Mouse (Mus musculus) limb, embryonic 11.5 days (tissue): ENCODE results near the gene Hmx3. TPM values are rescaled to one million over a fixed set of nuclear protein-coding genes. Genes with fewer than 3 reads are reported as not detected.

ENCODE experiments used
- ATAC-seq: fragments of 200-750 bp; cut with Nextera tagmentation; 2 replicates; pipeline ENCODE4 v1.8.0; 2017; ENCODE audit warnings: low read depth; ENCODE audit not compliant: insufficient number of reproducible peaks, low FRiP score, low TSS enrichment
- DNase-seq: peaks from one replicate; pipeline ENCODE4 v3.0.0-alpha.2; 2015; ENCODE audit warnings: low spot score
- H3K27ac ChIP-seq: fragments of 300-500 bp; sonication (generic); replicated peaks from 2 replicates; pipeline ENCODE4 v1.5.1; 2014; ENCODE audit warnings: low read depth, mild to moderate bottlenecking, low read length
- H3K27me3 ChIP-seq: fragments of 300-500 bp; sonication (generic); 2 replicates; pipeline ENCODE4 v1.6.1; 2014; ENCODE audit warnings: mild to moderate bottlenecking, low read length, mixed read lengths; ENCODE audit not compliant: control insufficient read depth, insufficient read depth
- H3K36me3 ChIP-seq: fragments of 300-500 bp; sonication (generic); 2 replicates; pipeline ENCODE4 v1.6.1; 2014; ENCODE audit warnings: mild to moderate bottlenecking, low read length, moderate library complexity, mixed read lengths; ENCODE audit not compliant: control insufficient read depth, insufficient read depth
- H3K4me1 ChIP-seq: fragments of 300-500 bp; sonication (generic); 2 replicates; pipeline ENCODE4 v1.6.1; 2014; ENCODE audit warnings: low read length, mixed read lengths; ENCODE audit not compliant: control insufficient read depth, insufficient read depth
- H3K4me2 ChIP-seq: fragments of 300-500 bp; sonication (generic); 2 replicates; pipeline ENCODE4 v1.6.1; 2014; ENCODE audit warnings: low read depth, mild to moderate bottlenecking, moderate library complexity; ENCODE audit not compliant: severe bottlenecking
- H3K4me3 ChIP-seq: fragments of 300-500 bp; sonication (generic); 2 replicates; pipeline ENCODE4 v1.5.1; 2014; ENCODE audit warnings: low read depth, low read length
- H3K9ac ChIP-seq: fragments of 300-500 bp; sonication (generic); 2 replicates; pipeline ENCODE4 v1.6.1; 2014; ENCODE audit warnings: mild to moderate bottlenecking, low read length
- H3K9me3 ChIP-seq: fragments of 300-500 bp; sonication (generic); 2 replicates; pipeline ENCODE4 v1.6.1; 2016; ENCODE audit warnings: low read length; ENCODE audit not compliant: control insufficient read depth
- WGBS: fragments of 180-500 bp; shearing (Covaris S2); extraction: QIAGEN DNeasy Blood & Tissue Kit; methylation state at CpG from one replicate; pipeline ENCODE4 v1.1.7; 2014; 5-methylcytosine and 5-hydroxymethylcytosine counted together
- polyA plus RNA-seq: library from polyadenylated mRNA; unstranded; fragments of >200 nt; fragmentation: Nextera tagmentation; extraction: Ambion mirVana; gene quantifications from 2 replicates; pipeline ENCODE4 v1.2.1, GENCODE M21; 2014

Hmx3 gene
- polyA plus RNA-seq, 1 experiment from 2014 or later = not detected

DNA sequence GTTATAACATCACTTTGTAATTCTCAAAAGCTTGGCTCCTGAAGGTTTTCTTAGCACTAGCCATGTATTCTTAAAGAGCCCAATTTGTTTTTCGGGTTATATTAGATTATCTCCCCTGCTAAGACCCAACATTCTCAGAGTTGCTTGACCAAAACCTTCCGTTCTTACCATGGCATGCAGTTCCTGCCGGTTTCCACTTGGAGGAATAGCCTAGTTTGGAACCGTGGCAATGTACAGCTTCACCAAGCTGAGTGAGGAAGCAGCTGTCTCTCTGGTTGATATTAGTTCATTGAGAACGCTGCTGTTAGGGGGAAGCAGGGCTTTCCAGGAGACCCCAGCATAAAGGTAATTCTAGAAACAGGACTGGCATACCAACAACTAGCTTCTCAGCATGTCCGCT, 32.6 kb downstream of the Hmx3 start:
- Histone ChIP-seq H3K4me1 (no peaks in the 10 kb centered on the region), H3K4me3 (no peak overlapping the region), H3K4me2 (no peak overlapping the region), H3K9me3 (no peaks in the 10 kb centered on the region), H3K27ac (no peak overlapping the region), H3K36me3 (peaks cover 11% of the 10 kb centered on the region), H3K9ac (no peak overlapping the region), H3K27me3 (no peaks in the 10 kb centered on the region)
- WGBS = 78% methylated on average over 6 of the region's 6 CpGs
- no peak for ATAC-seq
- DNase-seq = no peak

DNA sequence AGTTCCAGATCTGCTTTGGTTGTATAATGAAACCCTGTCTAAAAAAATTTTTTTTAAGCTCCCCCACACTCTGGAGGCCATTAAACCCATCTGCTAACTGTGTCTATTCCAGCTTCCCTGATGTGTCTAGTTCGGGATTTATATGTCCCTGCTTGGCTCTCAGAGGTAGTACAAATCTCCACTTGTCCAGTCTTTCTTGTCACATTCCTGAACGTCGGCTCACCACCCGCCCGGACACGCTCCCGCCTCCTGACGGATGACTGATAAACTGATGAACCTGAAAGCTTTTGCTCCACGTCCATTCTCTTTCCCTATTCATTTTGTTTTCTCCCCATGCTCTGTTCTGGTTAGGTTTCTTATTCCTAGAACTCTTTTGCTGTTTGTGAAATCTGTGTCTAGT, 39.5 kb downstream of the Hmx3 start:
- no peak for DNase-seq
- Histone ChIP-seq H3K9me3 (no peaks in the 10 kb centered on the region), H3K9ac (no peak overlapping the region), H3K36me3 (no peaks in the 10 kb centered on the region), H3K4me2 (no peak overlapping the region), H3K4me3 (no peak overlapping the region), H3K27me3 (no peaks in the 10 kb centered on the region), H3K4me1 (no peaks in the 10 kb centered on the region), H3K27ac (no peak overlapping the region)
- WGBS = 61% methylated on average over 9 of the region's 9 CpGs
- no peak for ATAC-seq

DNA sequence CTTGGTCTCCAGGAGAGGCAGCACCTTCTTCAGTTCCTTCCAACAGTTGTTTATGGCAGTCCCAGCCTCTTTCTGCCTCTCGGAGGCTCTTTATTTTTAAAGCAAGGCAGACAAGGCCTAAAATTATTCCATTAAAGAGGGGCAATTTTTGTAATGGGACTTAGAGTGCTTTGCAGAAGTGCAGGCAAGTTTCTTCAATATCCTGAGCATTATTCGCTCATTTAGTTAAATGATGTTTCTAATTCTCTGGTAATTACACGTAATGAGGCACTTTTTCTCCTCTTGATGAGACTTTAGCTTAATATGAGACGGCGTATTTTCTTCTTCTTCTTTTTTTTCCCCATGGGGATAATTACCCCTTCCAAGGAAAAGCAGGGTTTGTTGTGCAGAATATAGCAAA, 42.9 kb downstream of the Hmx3 start:
- Histone ChIP-seq H3K4me2 (no peak overlapping the region), H3K4me1 (no peaks in the 10 kb centered on the region), H3K9me3 (no peaks in the 10 kb centered on the region), H3K36me3 (no peaks in the 10 kb centered on the region), H3K4me3 (no peak overlapping the region), H3K27me3 (no peaks in the 10 kb centered on the region), H3K9ac (no peak overlapping the region), H3K27ac (no peak overlapping the region)
- no peak for DNase-seq
- 71% methylated on average over 5 of the region's 5 CpGs for WGBS
- no peak for ATAC-seq

Other genes starting within 250 kb of the Hmx3 start
- not detected in 2 replicates for gene Cuzd1, start 220.6 kb upstream of the Hmx3 start, polyA plus RNA-seq
- gene Fam24b, start 213.4 kb upstream of the Hmx3 start, polyA plus RNA-seq = not detected in 2 replicates
- gene Fam24a, start 209.0 kb upstream of the Hmx3 start, polyA plus RNA-seq = not detected in 2 replicates
- gene 2310057M21Rik, start 180.1 kb upstream of the Hmx3 start, polyA plus RNA-seq = 18.6 and 24.3 TPM in 2 replicates
- gene Pstk, start 171.7 kb upstream of the Hmx3 start, polyA plus RNA-seq = 69.0 and 69.5 TPM in 2 replicates
- 26.8 and 27.7 TPM in 2 replicates for gene Ikzf5, start 132.3 kb upstream of the Hmx3 start, polyA plus RNA-seq
- gene Acadsb, start 132.3 kb upstream of the Hmx3 start, polyA plus RNA-seq = 69.8 and 70.8 TPM in 2 replicates
- not detected in 2 replicates for gene Hmx2, start 5.9 kb downstream of the Hmx3 start, polyA plus RNA-seq
- gene Bub3, start 17.4 kb downstream of the Hmx3 start, polyA plus RNA-seq = 291 and 296 TPM in 2 replicates